Mouse (Mus musculus) cerebellum, postnatal 4 days (tissue): ENCODE data around the gene Rhox2a.
"Not testable (repeated sequence)": the region's sequence is repeated elsewhere in the genome, so short reads cannot be mapped to it uniquely, and the experiment has no call there.

Source experiments
- DNase-seq, 2 experiments: peaks; one replicate each; pipeline ENCODE4 v3.0.0; 2022; ENCODE audit warnings: low spot score in 2 of 2, mixed read lengths in 1 of 2

Gene Rhox2a

GRCm38 (mm10) chrX:37244676-37245075 is at the start of gene Rhox2a:
Rhox2a (plus strand) TSS chrX:37244976.
- not testable (repeated sequence) for DNase-seq

DNA sequence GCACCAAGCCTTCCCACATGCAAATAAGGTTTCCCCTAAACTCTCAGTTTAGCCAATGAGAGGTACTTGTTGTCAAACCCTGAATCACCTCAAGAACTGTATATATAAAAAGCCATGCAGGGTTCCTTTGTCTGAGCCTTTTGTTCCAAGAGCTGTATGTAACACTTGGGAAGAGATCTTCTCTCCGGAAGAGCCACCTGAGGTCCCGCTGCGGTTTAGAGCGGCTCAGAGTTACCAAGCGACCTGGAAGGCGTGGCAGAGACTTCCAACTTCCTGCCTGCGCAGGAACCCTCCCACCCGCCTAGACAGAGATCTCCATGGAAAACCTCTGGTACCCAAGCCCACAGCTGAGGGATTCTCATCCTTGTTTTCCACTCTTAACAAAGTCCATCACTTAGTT is 46.1 kb upstream of the Rhox2a start:
- no peak for DNase-seq

DNA sequence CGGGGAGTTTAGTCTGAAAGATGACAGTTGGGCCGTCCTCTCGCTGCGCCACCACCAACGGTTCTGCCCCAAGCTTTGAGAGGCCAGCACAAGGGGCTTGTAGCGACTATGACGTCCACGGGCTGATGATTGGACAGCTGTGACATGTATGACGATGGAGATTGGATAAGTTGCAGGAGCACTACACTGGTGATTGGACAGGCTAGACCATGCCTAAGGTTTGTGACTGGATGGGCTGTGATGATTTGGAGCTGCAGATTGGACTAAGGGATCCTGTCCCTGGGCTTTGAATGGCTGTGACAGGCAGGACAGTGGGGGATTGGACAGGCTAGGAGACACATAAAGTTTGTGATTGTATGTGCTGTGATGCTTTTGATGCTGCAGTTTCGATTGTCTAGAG is 33.8 kb upstream of the Rhox2a start, which contains the start of gene Gm9:
TSS of gene Gm9 (minus strand) at position 101 of the 400 bp plus-strand sequence.
- DNase-seq, result no peak

DNA sequence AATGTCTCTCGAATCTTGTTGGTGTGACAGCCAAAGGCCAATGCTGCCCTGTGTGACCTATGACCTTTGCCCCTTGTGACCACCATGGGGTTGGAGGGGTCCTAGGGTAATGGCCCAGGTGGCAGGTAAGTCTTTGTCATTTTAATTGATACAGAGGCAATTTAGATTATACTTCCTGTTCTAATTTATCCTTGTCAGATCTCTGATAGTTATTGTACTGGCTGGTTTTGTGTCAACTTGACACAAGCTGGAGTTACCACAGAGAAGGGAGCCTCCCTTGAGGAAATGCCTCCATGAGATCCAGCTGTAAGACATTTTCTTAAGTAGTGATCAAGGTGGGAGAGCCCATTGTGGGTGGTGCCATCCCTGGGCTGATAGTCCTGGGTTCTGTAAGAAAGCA is 22.6 kb upstream of the Rhox2a start, which contains the start of gene Rhox1:
TSS of gene Rhox1 (minus strand) at position 101 of the 400 bp plus-strand sequence.
- not testable (repeated sequence) for DNase-seq

GRCm38 (mm10) chrX:37249619-37250018 is 4.8 kb downstream of the Rhox2a start, which contains the start of gene Rhox3a:
Rhox3a (plus strand) TSS chrX:37249919.
- not testable (repeated sequence) for DNase-seq

- DNase-seq, result not testable (repeated sequence)
These were observed 20.3 kb downstream of the Rhox2a start, which contains the start of gene Rhox4a for GRCm38 (mm10) chrX:37265038-37265437. Rhox4a (plus strand) TSS chrX:37265338.
